Mouse (Mus musculus) midbrain, postnatal 0 days (tissue): ENCODE data around the gene Sox5. TPM values are rescaled to one million over a fixed set of nuclear protein-coding genes. Genes with fewer than 3 reads are reported as not detected.
A peak's percentile ranks its signal among the peaks of the same experiment; 100 is the strongest.

Experiments
- ATAC-seq: fragments of 200-750 bp; cut with Nextera tagmentation; 2 replicates; pipeline ENCODE4 v1.8.0; 2017; ENCODE audit warnings: moderate number of reproducible peaks, mild to moderate bottlenecking, moderate TSS enrichment, moderate library complexity; ENCODE audit not compliant: low FRiP score
- DNase-seq: peaks from one replicate; pipeline ENCODE4 v3.0.0-alpha.2; 2015; ENCODE audit warnings: low spot score
- H3K27ac ChIP-seq: fragments of 300-500 bp; sonication (generic); 2 replicates; pipeline ENCODE4 v1.5.1; 2014; ENCODE audit warnings: low read depth, mild to moderate bottlenecking, low read length, mixed read lengths
- H3K27me3 ChIP-seq: fragments of 300-500 bp; sonication (generic); 2 replicates; pipeline ENCODE4 v1.6.1; 2014; ENCODE audit warnings: low read length, control low read depth, mixed read lengths; ENCODE audit not compliant: insufficient read depth
- H3K36me3 ChIP-seq: fragments of 300-500 bp; sonication (generic); 2 replicates; pipeline ENCODE4 v1.6.1; 2014; ENCODE audit warnings: low read length, control low read depth, mixed read lengths; ENCODE audit not compliant: insufficient read depth
- H3K4me1 ChIP-seq: fragments of 300-500 bp; sonication (generic); 2 replicates; pipeline ENCODE4 v1.6.1; 2014; ENCODE audit warnings: mild to moderate bottlenecking, control low read depth, antibody characterized with exemption, low read length, mixed read lengths; ENCODE audit not compliant: insufficient read depth
- H3K4me2 ChIP-seq: fragments of 300-500 bp; sonication (generic); 2 replicates; pipeline ENCODE4 v1.6.1; 2014; ENCODE audit warnings: low read depth, mild to moderate bottlenecking, low read length, mixed read lengths; ENCODE audit not compliant: poor library complexity, severe bottlenecking
- H3K4me3 ChIP-seq: fragments of 300-500 bp; sonication (generic); 2 replicates; pipeline ENCODE4 v1.5.1; 2014; ENCODE audit warnings: low read depth, mild to moderate bottlenecking, low read length, moderate library complexity
- H3K9ac ChIP-seq: fragments of 300-500 bp; sonication (generic); replicated peaks from 2 replicates; pipeline ENCODE4 v1.6.1; 2014; ENCODE audit warnings: mild to moderate bottlenecking, low read length, moderate library complexity, mixed read lengths; ENCODE audit not compliant: poor library complexity, severe bottlenecking
- H3K9me3 ChIP-seq: fragments of 300-500 bp; sonication (generic); 2 replicates; pipeline ENCODE4 v1.6.1; 2016; ENCODE audit warnings: low read length, control low read depth
- CTCF ChIP-seq: IDR thresholded peaks from 2 replicates; pipeline ENCODE4 v1.5.1; 2016; ENCODE audit warnings: antibody characterized with exemption, mild to moderate bottlenecking
- WGBS: fragments of 180-500 bp; shearing (Covaris S2); extraction: QIAGEN DNeasy Blood & Tissue Kit; methylation state at CpG from one replicate; pipeline ENCODE4 v1.1.7; 2014; 5-methylcytosine and 5-hydroxymethylcytosine counted together
- polyA plus RNA-seq: library from polyadenylated mRNA; unstranded; fragments of >200 nt; fragmentation: Nextera tagmentation; extraction: Ambion mirVana; gene quantifications from 2 replicates; pipeline ENCODE4 v1.2.1, GENCODE M21; 2015
- total RNA-seq: library from RNA; depleted of rRNA; stranded (reverse); fragments of >200 nt; gene quantifications from 2 replicates; pipeline ENCODE4 v1.2.3, GENCODE M21; 2014

Sox5 gene
- total and polyA plus RNA-seq, 2 experiments from 2014 or later: 11.3 to 25.0 TPM

GRCm38 (mm10) chr6:144011880-144012524 is 769.8 kb downstream of the Sox5 start:
- no peak overlapping the region for H3K4me3 ChIP-seq
- H3K4me1 ChIP-seq: no peaks in the 10 kb centered on the region
- H3K4me2 ChIP-seq: no peak overlapping the region
- H3K27me3 ChIP-seq: no peaks in the 10 kb centered on the region
- WGBS: 79% methylated on average over 14 of the region's 14 CpGs
- ATAC-seq: no peak
- DNase-seq: no peak
- no peaks in the 10 kb centered on the region for H3K9me3 ChIP-seq
- H3K9ac ChIP-seq: no peak overlapping the region
- no peaks in the 10 kb centered on the region for H3K36me3 ChIP-seq
- H3K27ac ChIP-seq: no peak overlapping the region
- no peak for TF ChIP-seq CTCF

- Histone ChIP-seq H3K27ac (no peak overlapping the region), H3K9ac (no peak overlapping the region), H3K4me3 (no peak overlapping the region), H3K27me3 (no peaks in the 10 kb centered on the region), H3K9me3 (no peaks in the 10 kb centered on the region), H3K36me3 (no peaks in the 10 kb centered on the region), H3K4me1 (no peaks in the 10 kb centered on the region), H3K4me2 (no peak overlapping the region)
- DNase-seq: no peak
- 75% methylated on average over 3 of the region's 3 CpGs for WGBS
- no peak for TF ChIP-seq CTCF
- no peak for ATAC-seq
Observed at GRCm38 (mm10) chr6:144010995-144011394, 770.8 kb downstream of the Sox5 start.

GRCm38 (mm10) chr6:144010285-144010684 is 771.5 kb downstream of the Sox5 start:
- H3K4me2 ChIP-seq: no peak overlapping the region
- TF ChIP-seq CTCF: no peak
- no peak for ATAC-seq

GRCm38 (mm10) chr6:144005132-144005531 is 776.6 kb downstream of the Sox5 start:
- Histone ChIP-seq H3K4me2 (no peak overlapping the region), H3K4me3 (no peak overlapping the region), H3K4me1 (no peaks in the 10 kb centered on the region), H3K9me3 (no peaks in the 10 kb centered on the region), H3K9ac (no peak overlapping the region), H3K27ac (no peak overlapping the region), H3K36me3 (no peaks in the 10 kb centered on the region), H3K27me3 (no peaks in the 10 kb centered on the region)
- DNase-seq: no peak
- no peak for ATAC-seq
- TF ChIP-seq CTCF: peak; percentile 30
- 90% methylated on average over 6 of the region's 6 CpGs for WGBS

More at GRCm38 (mm10) chr6:144010285-144010684, 771.5 kb downstream of the Sox5 start:
- Histone ChIP-seq H3K27ac (no peak overlapping the region), H3K4me1 (no peaks in the 10 kb centered on the region), H3K4me3 (no peak overlapping the region), H3K9ac (no peak overlapping the region), H3K9me3 (no peaks in the 10 kb centered on the region), H3K27me3 (no peaks in the 10 kb centered on the region), H3K36me3 (no peaks in the 10 kb centered on the region)
- DNase-seq: no peak

- no peak for DNase-seq
- Histone ChIP-seq H3K36me3 (no peaks in the 10 kb centered on the region), H3K4me3 (no peak overlapping the region)
Observed at GRCm38 (mm10) chr6:143998201-143998600, 783.6 kb downstream of the Sox5 start.

GRCm38 (mm10) chr6:143997616-143998015 is 784.2 kb downstream of the Sox5 start:
- no peak overlapping the region for H3K27ac ChIP-seq
- ATAC-seq: no peak
- 68% methylated on average over 11 of the region's 11 CpGs for WGBS
- H3K4me1 ChIP-seq: no peaks in the 10 kb centered on the region
- no peak for DNase-seq
- TF ChIP-seq CTCF: no peak
- H3K27me3 ChIP-seq: no peaks in the 10 kb centered on the region
- no peak overlapping the region for H3K4me3 ChIP-seq
- no peak overlapping the region for H3K4me2 ChIP-seq
- no peaks in the 10 kb centered on the region for H3K36me3 ChIP-seq
- no peaks in the 10 kb centered on the region for H3K9me3 ChIP-seq
- no peak overlapping the region for H3K9ac ChIP-seq

More at GRCm38 (mm10) chr6:143998201-143998600, 783.6 kb downstream of the Sox5 start:
- no peak overlapping the region for H3K4me2 ChIP-seq
- no peaks in the 10 kb centered on the region for H3K9me3 ChIP-seq
- no peak overlapping the region for H3K9ac ChIP-seq
- no peak for TF ChIP-seq CTCF
- no peaks in the 10 kb centered on the region for H3K4me1 ChIP-seq
- no peaks in the 10 kb centered on the region for H3K27me3 ChIP-seq
- WGBS: 33% methylated on average over 13 of the region's 13 CpGs
- no peak overlapping the region for H3K27ac ChIP-seq
- ATAC-seq: no peak
